Mouse (Mus musculus): ENCODE results near the gene Hist2h2be.

DNA sequence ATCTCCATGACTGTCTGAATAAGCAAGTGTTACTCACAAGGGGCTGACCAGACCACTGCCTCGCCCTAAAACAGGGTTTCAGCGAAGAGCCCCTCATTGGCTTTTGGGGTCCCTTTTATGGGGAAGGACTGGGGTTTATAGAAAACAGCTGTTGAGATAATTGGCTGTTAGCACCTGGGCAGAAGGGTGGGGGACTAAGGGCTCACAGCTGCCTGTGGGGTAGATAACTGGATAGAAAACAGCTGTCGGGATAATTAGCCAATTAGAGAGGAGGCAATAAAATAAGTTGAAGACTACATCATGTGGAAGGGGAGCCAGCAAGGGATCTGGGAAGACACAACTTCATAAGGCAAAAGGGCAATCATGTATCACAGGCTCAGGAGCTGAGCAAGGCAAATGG is 30.0 kb downstream of the Hist2h2be start:
- TF ChIP-seq GATA1 (IDR thresholded peaks at IDR 0.05; ENCODE audit: borderline replicate concordance, low read length) (no peak), CTCF (IDR thresholded peaks at IDR 0.05; ENCODE audit: low read depth, low read length) (no peak), TAL1 (conservative IDR thresholded peaks at IDR 0.05; ENCODE audit: low read depth, low read length) (no peak), POLR2AphosphoS5 (IDR thresholded peaks at IDR 0.05; ENCODE audit: insufficient replicate concordance, low read depth, low read length) (no peak), GATA2 (IDR thresholded peaks at IDR 0.05; ENCODE audit: borderline replicate concordance, low read depth, low read length) (no peak)

Data from G1E (cell line).